Mouse (Mus musculus) testis, adult 2 months (tissue): ENCODE data around the gene Ggn. TPM values are rescaled to one million over a fixed set of nuclear protein-coding genes. Genes with fewer than 3 reads are reported as not detected.

ENCODE experiments used
- H3K27ac ChIP-seq: fragments of 200-500 bp; 2 replicates; pipeline ENCODE4 v1.5.1; 2012; ENCODE audit warnings: low read depth, low read length; ENCODE audit not compliant: control insufficient read depth, insufficient read depth
- H3K27me3 ChIP-seq: fragments of 200-500 bp; 2 replicates; pipeline ENCODE4 v1.6.1; 2012; ENCODE audit warnings: mild to moderate bottlenecking, low read length, moderate library complexity; ENCODE audit not compliant: control insufficient read depth, insufficient read depth
- H3K36me3 ChIP-seq: fragments of 200-500 bp; 2 replicates; pipeline ENCODE4 v1.6.1; 2012; ENCODE audit warnings: mild to moderate bottlenecking, low read length; ENCODE audit not compliant: control insufficient read depth, insufficient read depth
- H3K4me1 ChIP-seq: fragments of 200-500 bp; 2 replicates; pipeline ENCODE4 v1.6.1; 2012; ENCODE audit warnings: low read length; ENCODE audit not compliant: control insufficient read depth, insufficient read depth
- H3K4me3 ChIP-seq: fragments of 200-500 bp; 2 replicates; pipeline ENCODE4 v1.5.1; 2012; ENCODE audit warnings: low read depth, mild to moderate bottlenecking, low read length, moderate library complexity, mixed read lengths; ENCODE audit not compliant: control insufficient read depth
- CTCF ChIP-seq: fragments of 200-500 bp; IDR thresholded peaks from 2 replicates; pipeline ENCODE4 v1.5.1; 2012; ENCODE audit warnings: low read depth, mild to moderate bottlenecking, inconsistent platforms, low read length, moderate library complexity; ENCODE audit not compliant: control insufficient read depth, insufficient read depth, insufficient replicate concordance
- POLR2A ChIP-seq: fragments of 200-500 bp; IDR thresholded peaks from 2 replicates; pipeline ENCODE4 v1.6.1; 2012; ENCODE audit warnings: low read depth, mild to moderate bottlenecking, inconsistent platforms, low read length, moderate library complexity; ENCODE audit not compliant: control insufficient read depth
- polyA plus RNA-seq: library from polyadenylated mRNA; depleted of rRNA; stranded (reverse); fragments of >200 nt; gene quantifications from 2 replicates; pipeline ENCODE4 v1.2.3, GENCODE M21; 2012

Gene Ggn
- polyA plus RNA-seq, 1 experiment: 506 TPM

DNA sequence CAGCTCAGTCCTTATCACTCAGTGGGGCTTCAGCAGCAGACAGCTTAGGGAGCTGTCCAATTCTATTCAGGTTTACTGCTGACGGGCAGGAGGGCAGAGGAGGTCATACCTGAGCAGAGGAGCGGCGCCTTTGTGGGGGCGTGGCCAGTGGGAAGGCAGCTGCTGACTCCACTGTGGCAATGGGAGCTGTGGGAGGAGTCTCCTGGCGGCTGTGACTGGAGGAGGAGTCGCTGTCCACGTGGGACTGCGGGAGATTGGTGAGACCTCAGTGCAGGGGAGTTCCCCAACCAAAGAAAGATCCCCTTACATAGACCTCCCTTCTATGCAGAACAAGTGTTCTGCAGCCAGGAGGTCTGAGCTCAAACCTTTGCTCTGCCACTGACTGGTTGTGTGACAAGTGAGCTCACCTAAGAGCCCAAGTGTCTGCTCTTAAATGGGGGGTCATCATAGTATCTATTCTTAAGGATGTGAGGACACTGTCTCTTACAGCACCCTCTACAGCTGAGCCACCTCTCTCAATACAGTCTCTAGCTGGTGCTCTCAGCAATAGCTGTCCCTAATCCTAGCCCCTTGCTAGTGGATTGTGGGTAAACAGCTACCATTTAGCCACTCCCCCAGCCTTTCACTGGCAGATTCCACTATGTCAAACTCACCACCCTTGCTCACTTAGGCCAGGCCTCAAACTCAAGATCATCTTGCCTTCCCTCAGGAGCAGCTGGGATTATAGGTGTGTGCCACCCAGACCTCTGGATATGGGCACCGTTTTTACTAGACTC, 7.1 kb upstream of the Ggn start:
- Histone ChIP-seq H3K4me1 (peaks cover 10% of the 10 kb centered on the region), H3K27me3 (no peaks in the 10 kb centered on the region), H3K27ac (no peak overlapping the region), H3K36me3 (no peaks in the 10 kb centered on the region), H3K4me3 (no peak overlapping the region)
- no peak for TF ChIP-seq CTCF
- 0 out of 2 replicates have a peak, but pooled peaks have one; percentile 26 for TF ChIP-seq POLR2A

DNA sequence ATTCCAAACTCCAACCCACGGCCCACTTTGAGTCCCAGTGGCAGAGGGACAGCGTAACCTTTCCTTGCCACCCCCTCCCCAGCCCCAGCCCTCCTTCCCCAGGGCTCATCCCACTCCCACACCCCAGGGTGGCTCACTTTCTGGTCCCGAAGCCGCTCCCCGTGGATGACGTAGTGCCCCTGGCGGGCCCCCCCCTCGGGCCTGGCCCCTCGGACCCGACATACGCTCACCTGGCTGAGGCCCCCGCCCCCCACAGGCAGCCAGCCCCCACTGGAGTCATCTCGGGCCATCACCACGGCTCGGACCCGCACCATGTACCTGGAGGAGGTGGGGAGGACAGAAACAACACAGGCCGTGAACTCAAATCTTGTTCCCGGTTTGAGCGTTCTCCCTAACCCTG, 2.4 kb upstream of the Ggn start:
- H3K4me1 ChIP-seq: peaks cover 45% of the 10 kb centered on the region
- H3K4me3 ChIP-seq: peak overlapping the region; percentile 96
- no peak overlapping the region for H3K27ac ChIP-seq
- TF ChIP-seq POLR2A: no peak
- no peak for TF ChIP-seq CTCF
- no peaks in the 10 kb centered on the region for H3K27me3 ChIP-seq
- no peaks in the 10 kb centered on the region for H3K36me3 ChIP-seq

DNA sequence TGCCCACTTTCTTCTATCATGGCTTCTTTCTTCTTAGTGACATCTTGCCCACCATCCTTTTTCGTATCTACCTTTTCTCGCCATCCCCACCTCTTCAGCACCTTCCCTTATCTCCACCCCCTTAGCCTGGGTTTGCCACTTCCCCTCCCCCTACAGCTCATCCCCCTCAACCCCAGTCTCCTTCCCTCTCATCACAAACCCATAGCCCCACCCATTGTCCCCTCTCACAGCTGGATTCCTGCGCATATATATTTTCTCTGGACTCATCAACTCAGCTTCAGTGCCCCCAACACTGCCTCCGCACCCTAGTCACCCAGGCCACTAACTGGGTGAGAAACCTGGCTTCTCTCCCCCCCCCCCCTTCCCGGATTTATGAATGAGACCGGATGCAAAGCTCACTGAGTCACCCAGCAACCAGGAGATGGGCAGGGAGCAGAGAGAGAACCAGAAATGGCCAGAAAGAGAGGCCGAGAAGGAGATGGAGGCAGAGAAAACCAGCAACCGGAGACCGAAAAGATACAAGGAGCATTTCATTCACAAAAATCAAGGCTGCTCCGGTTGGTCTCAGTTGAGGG, 1.8 kb upstream of the Ggn start:
- Histone ChIP-seq H3K4me1 (peaks cover 46% of the 10 kb centered on the region), H3K4me3 (peak overlapping the region; percentile 96), H3K27me3 (no peaks in the 10 kb centered on the region), H3K36me3 (no peaks in the 10 kb centered on the region), H3K27ac (no peak overlapping the region)
- TF ChIP-seq CTCF (no peak), POLR2A (no peak)

DNA sequence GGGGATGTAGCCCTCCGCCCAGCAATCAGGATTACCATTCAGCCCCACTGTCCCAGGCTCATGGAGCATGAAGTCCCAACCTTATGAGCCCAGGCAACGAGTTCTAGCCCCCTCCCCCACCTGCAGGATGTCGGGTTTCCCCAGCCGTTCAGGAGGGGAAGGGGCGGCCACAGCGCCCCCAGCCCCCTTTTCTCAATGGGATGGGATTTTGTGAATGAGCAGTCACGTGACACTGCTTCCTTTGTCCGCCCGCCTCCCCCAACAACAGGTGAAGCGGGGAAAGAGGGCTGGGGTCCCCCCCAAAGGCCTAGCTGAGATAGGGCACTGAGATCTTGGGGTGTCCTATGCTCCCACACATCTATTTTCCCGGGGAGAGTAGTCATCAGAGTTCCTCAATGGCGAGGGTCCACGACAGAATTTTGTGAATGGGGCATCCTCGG, 1.2 kb upstream of the Ggn start:
- peaks cover 46% of the 10 kb centered on the region for H3K4me1 ChIP-seq
- H3K27me3 ChIP-seq: no peaks in the 10 kb centered on the region
- peak overlapping the region; percentile 32 for H3K27ac ChIP-seq
- no peak for TF ChIP-seq POLR2A
- H3K4me3 ChIP-seq: peak overlapping the region; percentile 96
- H3K36me3 ChIP-seq: no peaks in the 10 kb centered on the region

DNA sequence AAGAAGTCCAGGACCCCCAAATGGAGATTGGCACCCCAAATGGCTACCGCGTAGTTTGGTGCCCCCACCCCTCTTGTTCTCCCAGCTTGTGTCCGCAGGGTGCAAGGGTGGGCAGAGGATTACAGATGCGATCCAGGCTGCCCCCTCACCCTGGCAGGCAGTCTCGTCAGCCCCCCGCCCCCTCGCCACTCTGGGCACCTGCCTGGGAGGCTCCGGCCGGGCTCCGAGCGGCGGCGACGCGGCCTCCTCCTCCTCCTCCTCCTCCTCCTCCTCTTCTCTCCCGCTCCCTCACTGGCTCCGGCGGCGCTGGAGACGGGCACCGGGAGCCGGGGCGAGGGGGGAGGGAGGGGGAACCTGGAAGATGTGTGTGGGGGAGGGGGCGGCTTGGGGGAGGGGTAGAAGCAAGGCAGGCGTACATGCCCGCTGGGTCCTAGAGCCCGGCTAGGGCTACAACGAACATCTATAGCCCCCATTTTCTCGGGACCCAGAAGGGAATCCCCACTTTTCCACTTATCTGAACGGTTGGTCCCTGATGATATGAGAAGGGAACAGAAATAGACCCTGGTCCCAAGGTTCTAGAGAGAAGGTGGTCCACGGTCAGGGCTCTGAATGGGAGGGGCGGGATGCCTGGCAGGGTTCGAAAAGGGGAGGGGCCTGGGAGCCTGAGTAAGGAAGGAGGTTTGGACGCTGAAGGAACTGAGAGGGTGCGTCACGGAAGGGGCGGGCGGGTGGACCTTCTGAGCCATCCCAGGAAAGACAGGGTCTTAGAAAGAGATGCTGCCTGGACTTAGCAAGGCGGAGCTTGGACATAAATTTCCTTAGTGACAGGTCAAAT, 562 bp upstream of the Ggn start:
- no peak for TF ChIP-seq CTCF
- no peak; the same call in 1 of the 2 replicates for TF ChIP-seq POLR2A
- H3K4me3 ChIP-seq: peak overlapping the region; percentile 96
- H3K27me3 ChIP-seq: no peaks in the 10 kb centered on the region

DNA sequence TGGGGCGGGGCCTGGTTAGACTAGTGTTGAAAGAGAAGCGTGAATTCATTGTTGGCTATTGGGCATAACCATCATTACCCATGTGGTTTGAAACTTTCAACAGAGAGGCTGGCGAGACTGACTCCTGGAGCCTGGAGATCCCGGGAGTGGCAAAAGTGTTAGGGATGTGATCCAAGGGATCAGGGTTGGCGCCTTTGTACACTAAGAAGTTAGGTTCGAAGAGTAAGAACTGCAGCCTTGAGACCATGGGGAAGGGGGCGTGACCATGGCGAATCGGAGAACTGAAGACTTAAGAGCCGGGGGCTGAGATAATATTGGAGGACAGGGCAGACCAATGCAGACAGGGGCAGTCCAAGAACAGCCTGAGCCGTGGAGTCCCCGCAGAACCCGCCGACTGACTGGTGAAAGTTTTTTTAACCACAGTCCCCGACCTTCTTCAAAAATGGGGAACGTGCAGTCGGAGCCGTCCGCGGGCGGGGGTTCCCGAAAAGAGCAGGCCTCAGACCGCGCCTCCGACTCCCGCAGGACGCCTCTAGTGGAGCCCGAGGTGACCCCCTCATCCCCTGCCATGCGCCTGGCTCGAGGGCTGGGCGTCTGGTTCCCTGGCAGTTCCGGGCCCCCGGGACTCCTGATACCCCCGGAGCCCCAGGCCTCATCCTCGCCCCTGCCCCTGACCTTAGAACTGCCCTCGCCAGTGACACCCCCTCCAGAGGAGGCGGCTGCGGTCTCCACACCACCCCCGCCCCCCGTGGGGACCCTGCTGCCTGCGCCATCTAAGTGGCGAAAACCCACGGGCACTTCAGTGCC, 948 bp downstream of the Ggn start:
- TF ChIP-seq POLR2A (peak; percentile 7; the same call in 1 of the 2 replicates), CTCF (no peak)
- peaks cover 46% of the 10 kb centered on the region for H3K4me1 ChIP-seq

More for the DNA sequence above, 562 bp upstream of the Ggn start:
- Histone ChIP-seq H3K27ac (peak overlapping the region; percentile 50), H3K36me3 (no peaks in the 10 kb centered on the region), H3K4me1 (peaks cover 46% of the 10 kb centered on the region)

More for the DNA sequence above, 948 bp downstream of the Ggn start:
- Histone ChIP-seq H3K27ac (peak overlapping the region; percentile 92), H3K36me3 (no peaks in the 10 kb centered on the region), H3K27me3 (no peaks in the 10 kb centered on the region), H3K4me3 (peak overlapping the region; percentile 96)
